Mouse (Mus musculus) C2C12 (cell line): ENCODE results near the gene Thoc7.

Experiments used
- CTCF ChIP-seq: IDR thresholded peaks from one replicate; pipeline ENCODE4 v1.5.1; 2011; ENCODE audit not compliant: control insufficient read depth, insufficient read depth, insufficient read length
- FOSL1 ChIP-seq: IDR thresholded peaks from one replicate; pipeline ENCODE4 v1.8.0; 2011; ENCODE audit warnings: mild to moderate bottlenecking, low read length; ENCODE audit not compliant: poor library complexity, insufficient read depth, severe bottlenecking
- MYOG ChIP-seq: IDR thresholded peaks from one replicate; pipeline ENCODE4 v1.6.1; 2011; ENCODE audit not compliant: control insufficient read depth, insufficient read length; ENCODE audit errors: extremely low read depth

DNA sequence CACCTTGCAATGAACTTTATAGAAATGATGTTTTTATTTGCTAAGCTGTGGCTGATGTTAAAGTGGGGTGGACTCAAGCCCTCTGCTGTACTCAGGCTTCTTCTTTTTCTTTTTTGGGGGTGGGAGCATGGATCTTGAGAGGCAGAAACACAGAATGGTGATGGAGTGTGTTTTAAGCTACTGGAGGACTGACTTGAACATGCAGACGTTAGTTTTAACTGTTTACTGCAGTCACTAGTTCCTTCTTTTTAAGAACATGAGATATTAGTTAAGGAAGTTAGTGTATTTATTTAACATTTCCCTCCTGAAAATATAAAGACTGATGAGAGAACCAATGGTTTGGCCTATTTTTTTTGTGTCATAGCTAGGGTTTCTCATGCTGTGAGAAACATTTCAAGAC, 1.9 kb upstream of the Thoc7 start:
- TF ChIP-seq CTCF (no peak), FOSL1 (no peak), MYOG (no peak)
